Mouse (Mus musculus): ENCODE measurements around the gene Cxcl9. TPM values are rescaled to one million over a fixed set of nuclear protein-coding genes. Genes with fewer than 3 reads are reported as not detected.
"Not testable (repeated sequence)": the region's sequence is repeated elsewhere in the genome, so short reads cannot be mapped to it uniquely, and the experiment has no call there.

Cxcl9 gene
- polyA plus RNA-seq, 1 experiment from 2014 or later, result not detected

- Histone ChIP-seq H3K4me2 (no peak overlapping the region), H3K27ac (replicated peaks) (no peak overlapping the region), H3K9ac (no peak overlapping the region), H3K4me1 (replicated peaks) (peaks cover 4% of the 10 kb centered on the region; the same call in 1 of the 2 replicates), H3K27me3 (no peaks in the 10 kb centered on the region), H3K36me3 (no peaks in the 10 kb centered on the region), H3K9me3 (no peaks in the 10 kb centered on the region), H3K4me3 (no peak overlapping the region)
- 93% methylated on average over 5 of the region's 5 CpGs for WGBS
- no peak for ATAC-seq (ENCODE audit: low read depth)
These were observed 36.1 kb upstream of the Cxcl9 start for GRCm38 (mm10) chr5:92364011-92364410.

GRCm38 (mm10) chr5:92363179-92363578, 35.3 kb upstream of the Cxcl9 start:
- 6% methylated on average over 4 of the region's 4 CpGs for WGBS
- no peak overlapping the region for H3K4me2 ChIP-seq
- no peaks in the 10 kb centered on the region for H3K9me3 ChIP-seq
- no peaks in the 10 kb centered on the region for H3K27me3 ChIP-seq
- ATAC-seq (ENCODE audit: low read depth), result no peak
- no peak overlapping the region for H3K4me3 ChIP-seq
- H3K36me3 ChIP-seq, result no peaks in the 10 kb centered on the region
- no peak overlapping the region for H3K27ac ChIP-seq (replicated peaks)
- no peak overlapping the region for H3K9ac ChIP-seq
- H3K4me1 ChIP-seq (replicated peaks), result 0 out of 2 replicates have a peak, but pooled peaks cover 3% of the 10 kb centered on the region

- Histone ChIP-seq H3K36me3 (no peaks in the 10 kb centered on the region), H3K4me3 (no peak overlapping the region), H3K9ac (no peak overlapping the region), H3K9me3 (no peaks in the 10 kb centered on the region), H3K4me1 (replicated peaks) (0 out of 2 replicates have a peak, but pooled peaks cover 3% of the 10 kb centered on the region), H3K4me2 (no peak overlapping the region), H3K27ac (replicated peaks) (no peak overlapping the region), H3K27me3 (no peaks in the 10 kb centered on the region)
- ATAC-seq (ENCODE audit: low read depth), result no peak
- 83% methylated on average over 11 of the region's 11 CpGs for WGBS
These were observed 31.0 kb upstream of the Cxcl9 start for GRCm38 (mm10) chr5:92358767-92359455.

GRCm38 (mm10) chr5:92358033-92358432, 30.2 kb upstream of the Cxcl9 start:
- H3K4me1 ChIP-seq (replicated peaks), result 0 out of 2 replicates have a peak, but pooled peaks cover under 1% of the 10 kb centered on the region
- H3K36me3 ChIP-seq, result no peaks in the 10 kb centered on the region
- no peak overlapping the region for H3K4me3 ChIP-seq
- H3K4me2 ChIP-seq, result no peak overlapping the region
- H3K27ac ChIP-seq (replicated peaks), result no peak overlapping the region
- no peak overlapping the region for H3K9ac ChIP-seq
- 70% methylated on average over 11 of the region's 12 CpGs for WGBS
- no peaks in the 10 kb centered on the region for H3K9me3 ChIP-seq
- no peaks in the 10 kb centered on the region for H3K27me3 ChIP-seq
- no peak for ATAC-seq (ENCODE audit: low read depth)

GRCm38 (mm10) chr5:92353517-92353916, 25.6 kb upstream of the Cxcl9 start:
- Histone ChIP-seq H3K9ac (0 out of 2 replicates have a peak overlapping the region, but pooled peaks have one; percentile 5), H3K4me3 (no peak overlapping the region), H3K4me2 (peak overlapping the region; percentile 30), H3K9me3 (no peaks in the 10 kb centered on the region), H3K27ac (replicated peaks) (no peak overlapping the region), H3K27me3 (peaks cover 5% of the 10 kb centered on the region; the same call in 1 of the 2 replicates), H3K4me1 (replicated peaks) (peaks cover 4% of the 10 kb centered on the region; the same call in 1 of the 2 replicates), H3K36me3 (no peaks in the 10 kb centered on the region)
- WGBS, result 47% methylated on average over 11 of the region's 11 CpGs
- ATAC-seq (ENCODE audit: low read depth), result no peak

GRCm38 (mm10) chr5:92352716-92353115, 24.8 kb upstream of the Cxcl9 start:
- WGBS, result 82% methylated on average over 4 of the region's 4 CpGs
- H3K27me3 ChIP-seq, result peaks cover 11% of the 10 kb centered on the region
- not testable (repeated sequence) for ATAC-seq (ENCODE audit: low read depth); H3K4me2 ChIP-seq; H3K9me3 ChIP-seq; H3K9ac ChIP-seq; H3K4me1 ChIP-seq (replicated peaks); H3K36me3 ChIP-seq; H3K27ac ChIP-seq (replicated peaks); H3K4me3 ChIP-seq

- no peak overlapping the region for H3K9ac ChIP-seq
- H3K27ac ChIP-seq (replicated peaks), result no peak overlapping the region
- no peak for ATAC-seq (ENCODE audit: low read depth)
- no peak overlapping the region for H3K4me3 ChIP-seq
- H3K4me2 ChIP-seq, result no peak overlapping the region
- no peaks in the 10 kb centered on the region for H3K36me3 ChIP-seq
- H3K27me3 ChIP-seq, result peaks cover 13% of the 10 kb centered on the region
- peaks cover 9% of the 10 kb centered on the region; the same call in 1 of the 2 replicates for H3K4me1 ChIP-seq (replicated peaks)
- no peaks in the 10 kb centered on the region for H3K9me3 ChIP-seq
- 78% methylated on average over 7 of the region's 7 CpGs for WGBS
These were observed 21.9 kb upstream of the Cxcl9 start for GRCm38 (mm10) chr5:92349731-92350130.

- Histone ChIP-seq H3K4me1 (replicated peaks) (peaks cover 9% of the 10 kb centered on the region; the same call in 1 of the 2 replicates), H3K4me2 (peak within 1 kb of the TSS; percentile 53), H3K27ac (replicated peaks) (no peak within 1 kb of the TSS), H3K9me3 (no peaks in the 10 kb centered on the region), H3K36me3 (no peaks in the 10 kb centered on the region), H3K9ac (no peak within 1 kb of the TSS), H3K27me3 (peaks cover 13% of the 10 kb centered on the region), H3K4me3 (peak within 1 kb of the TSS; percentile 23)
- ATAC-seq (ENCODE audit: low read depth), result no peak
- WGBS, result 16% methylated on average over 14 of the region's 14 CpGs
These were observed 21.0 kb upstream of the Cxcl9 start, which contains the start of gene Cxcl10 for GRCm38 (mm10) chr5:92348794-92349413. Gene Cxcl10 (minus strand): TSS chr5:92348889.

- Histone ChIP-seq H3K36me3 (no peaks in the 10 kb centered on the region), H3K4me1 (replicated peaks) (peaks cover 9% of the 10 kb centered on the region; the same call in 1 of the 2 replicates), H3K27me3 (peaks cover 13% of the 10 kb centered on the region), H3K4me3 (no peak overlapping the region), H3K9ac (no peak overlapping the region), H3K9me3 (no peaks in the 10 kb centered on the region), H3K4me2 (no peak overlapping the region), H3K27ac (replicated peaks) (no peak overlapping the region)
- ATAC-seq (ENCODE audit: low read depth), result no peak
- 87% methylated on average over 8 of the region's 8 CpGs for WGBS
These were observed 17.1 kb upstream of the Cxcl9 start for GRCm38 (mm10) chr5:92345006-92345405.

GRCm38 (mm10) chr5:92340606-92341005, 12.7 kb upstream of the Cxcl9 start:
- no peaks in the 10 kb centered on the region for H3K27me3 ChIP-seq
- H3K36me3 ChIP-seq, result no peaks in the 10 kb centered on the region
- no peak overlapping the region for H3K27ac ChIP-seq (replicated peaks)
- H3K4me1 ChIP-seq (replicated peaks), result no peaks in the 10 kb centered on the region
- no peak overlapping the region for H3K4me2 ChIP-seq
- no peak for ATAC-seq (ENCODE audit: low read depth)
- no peak overlapping the region for H3K9ac ChIP-seq
- no peak overlapping the region for H3K4me3 ChIP-seq
- 79% methylated on average over 4 of the region's 4 CpGs for WGBS
- no peaks in the 10 kb centered on the region for H3K9me3 ChIP-seq

GRCm38 (mm10) chr5:92336743-92337142, 8.9 kb upstream of the Cxcl9 start:
- ATAC-seq (ENCODE audit: low read depth), result no peak
- Histone ChIP-seq H3K27ac (replicated peaks) (no peak overlapping the region), H3K9ac (no peak overlapping the region), H3K4me2 (no peak overlapping the region), H3K9me3 (no peaks in the 10 kb centered on the region), H3K4me3 (no peak overlapping the region), H3K4me1 (replicated peaks) (no peaks in the 10 kb centered on the region), H3K36me3 (no peaks in the 10 kb centered on the region), H3K27me3 (no peaks in the 10 kb centered on the region)
- WGBS, result 85% methylated on average over 3 of the region's 3 CpGs

- no peak overlapping the region for H3K4me2 ChIP-seq
- WGBS, result 67% methylated on average over 9 of the region's 9 CpGs
These were observed 4.5 kb upstream of the Cxcl9 start for GRCm38 (mm10) chr5:92332359-92332840.

More at GRCm38 (mm10) chr5:92332359-92332840, 4.5 kb upstream of the Cxcl9 start:
- Histone ChIP-seq H3K9ac (no peak overlapping the region), H3K4me1 (replicated peaks) (no peaks in the 10 kb centered on the region), H3K27me3 (no peaks in the 10 kb centered on the region), H3K27ac (replicated peaks) (no peak overlapping the region), H3K36me3 (no peaks in the 10 kb centered on the region), H3K4me3 (no peak overlapping the region), H3K9me3 (no peaks in the 10 kb centered on the region)
- no peak for ATAC-seq (ENCODE audit: low read depth)
